11 mouse cellular contexts compared by ENCODE assay signal in genomic region chr17:62863004-62863403, GRCm38 (mm10). TPM values are rescaled to one million over a fixed set of nuclear protein-coding genes. Genes with fewer than 3 reads are reported as not detected.
DNase-seq lines count a peak whose midpoint lies in the region; ATAC-seq and TF ChIP-seq lines count a peak whose summit lies in the region.
"Had no signal": no experiment of that assay in that cellular context is flagged by ENCODE, and none has a peak within 500 bp of the region (broad histone marks: within the 10 kb centered on the region; RNA-seq: fewer than 3 reads in every experiment).

No protein-coding gene starts in this region.

- TF ChIP-seq CTCF in gastrocnemius, adult 2 months (IDR thresholded peaks at IDR 0.05) = no peak

- 0 out of 2 replicates have a peak, but pooled peaks cover 5% of the 10 kb centered on the region for H3K36me3 ChIP-seq in heart, embryonic 10.5 days
- H3K36me3 ChIP-seq in lung, embryonic 15.5 days = no peaks in the 10 kb centered on the region
- no peaks in the 10 kb centered on the region for H3K36me3 ChIP-seq in midbrain, embryonic 11.5 days (ENCODE audit: control insufficient read depth, insufficient read depth, low read length)
- H3K36me3 ChIP-seq in stomach, embryonic 16.5 days (ENCODE audit: control insufficient read depth, insufficient read depth, low read length) = no peaks in the 10 kb centered on the region

- peak overlapping the region; percentile 15; the same call in 1 of the 2 replicates for H3K4me3 ChIP-seq in heart, embryonic 10.5 days
- H3K4me3 ChIP-seq in lung, embryonic 15.5 days = no peak overlapping the region
- no peak overlapping the region for H3K4me3 ChIP-seq in midbrain, embryonic 11.5 days (ENCODE audit: low read depth, low read length)
- H3K4me3 ChIP-seq in stomach, embryonic 16.5 days (replicated peaks; ENCODE audit: low read length) = no peak overlapping the region
- no peak overlapping the region for H3K4me3 ChIP-seq in gastrocnemius, adult 2 months

- H3K9me3 ChIP-seq in heart, embryonic 10.5 days = no peaks in the 10 kb centered on the region
- H3K9me3 ChIP-seq in lung, embryonic 15.5 days = no peaks in the 10 kb centered on the region
- H3K9me3 ChIP-seq in midbrain, embryonic 11.5 days (ENCODE audit: control insufficient read depth, low read length) = no peaks in the 10 kb centered on the region
- H3K9me3 ChIP-seq in stomach, embryonic 16.5 days (replicated peaks; ENCODE audit: control insufficient read depth, low read length) = no peaks in the 10 kb centered on the region; the same call in 1 of the 2 replicates

- peak overlapping the region; percentile 74 for H3K27ac ChIP-seq in heart, embryonic 10.5 days
- peak overlapping the region; percentile 60; the same call in 1 of the 2 replicates for H3K27ac ChIP-seq in lung, embryonic 15.5 days
- H3K27ac ChIP-seq in midbrain, embryonic 11.5 days (ENCODE audit: low read depth, low read length) = 0 out of 2 replicates have a peak overlapping the region, but pooled peaks have one; percentile 31
- peak overlapping the region; percentile 82 for H3K27ac ChIP-seq in stomach, embryonic 16.5 days (ENCODE audit: low read length)
- no peak overlapping the region for H3K27ac ChIP-seq in gastrocnemius, adult 2 months
- H3K27ac ChIP-seq: liver, embryonic 14.5 days had no signal

- H3K4me1 ChIP-seq in heart, embryonic 10.5 days = peaks cover 14% of the 10 kb centered on the region
- H3K4me1 ChIP-seq in lung, embryonic 15.5 days = peaks cover 13% of the 10 kb centered on the region
- peaks cover 22% of the 10 kb centered on the region for H3K4me1 ChIP-seq in midbrain, embryonic 11.5 days (ENCODE audit: control insufficient read depth, insufficient read depth, low read length)
- peaks cover 21% of the 10 kb centered on the region for H3K4me1 ChIP-seq in stomach, embryonic 16.5 days (ENCODE audit: control insufficient read depth, insufficient read depth, low read length)

- peak overlapping the region; percentile 38; the same call in 1 of the 2 replicates for H3K4me2 ChIP-seq in lung, embryonic 15.5 days
- H3K4me2 ChIP-seq in midbrain, embryonic 11.5 days = no peak overlapping the region
- peak overlapping the region; percentile 41 for H3K4me2 ChIP-seq in stomach, embryonic 16.5 days (ENCODE audit: low read depth, low read length)

- 65% methylated on average over 3 of the region's 3 CpGs for WGBS in heart, embryonic 10.5 days
- WGBS in lung, embryonic 15.5 days = 64% methylated on average over 3 of the region's 3 CpGs
- whole genome bisulfite sequencing in midbrain, embryonic 11.5 days = 30% methylated on average over 3 of the region's 3 CpGs
- 44% methylated on average over 3 of the region's 3 CpGs for WGBS in stomach, embryonic 16.5 days

- no peaks in the 10 kb centered on the region for H3K27me3 ChIP-seq in heart, embryonic 10.5 days (ENCODE audit: insufficient read depth, poor library complexity, severe bottlenecking)
- H3K27me3 ChIP-seq in lung, embryonic 15.5 days = no peaks in the 10 kb centered on the region
- H3K27me3 ChIP-seq in midbrain, embryonic 11.5 days (ENCODE audit: control insufficient read depth, insufficient read depth, low read length) = no peaks in the 10 kb centered on the region
- no peaks in the 10 kb centered on the region for H3K27me3 ChIP-seq in stomach, embryonic 16.5 days (ENCODE audit: control insufficient read depth, insufficient read depth, low read length)

- no peak for ATAC-seq in lung, embryonic 15.5 days (ENCODE audit: borderline replicate concordance, extremely low read depth, low FRiP score, low TSS enrichment)
- 0 out of 2 replicates have a peak, but pooled peaks have one; percentile 36 for ATAC-seq in midbrain, embryonic 11.5 days (ENCODE audit: low FRiP score)
- ATAC-seq in stomach, embryonic 16.5 days (ENCODE audit: insufficient read depth, low FRiP score) = no peak

- no peak overlapping the region for H3K9ac ChIP-seq in lung, embryonic 15.5 days
- H3K9ac ChIP-seq in midbrain, embryonic 11.5 days (ENCODE audit: low read length) = no peak overlapping the region
- no peak overlapping the region for H3K9ac ChIP-seq in stomach, embryonic 16.5 days (ENCODE audit: low read length)
- H3K9ac ChIP-seq: liver, embryonic 14.5 days had no signal

- intact Hi-C loops in gastrocnemius, adult 2 months (cut with DNase I) = no loop called here

- no peak for DNase-seq in heart, embryonic 10.5 days (ENCODE audit: low spot score)
- no peak for DNase-seq in heart, adult 8-10 months (ENCODE audit: low spot score)
- DNase-seq in lung, adult 18-20 months = no peak
- peak; percentile 91 for DNase-seq in midbrain, embryonic 11.5 days (ENCODE audit: low spot score, missing footprints)
- no peak for DNase-seq in gastrocnemius, adult 2 months
- no peak for DNase-seq in MN1 (ENCODE audit: low spot score)
- DNase-seq: adrenal gland, adult 2 months; kidney, adult 2 months had no signal

RNA-seq across cellular contexts. Expression of gene Efna5, which starts 18.1 kb away (rescaled TPM):
- 19.1 and 32.2 TPM in 2 replicates for polyA plus RNA-seq in heart, embryonic 10.5 days (2016; fragmentation: Nextera tagmentation; extraction: Ambion mirVana)
- total RNA-seq in heart, adult 8-10 months (2022) = 10 to 100 TPM; 17.4 to 20.1 (median 19.1) TPM
- 12.6 and 13.3 TPM in 2 replicates for polyA plus RNA-seq in lung, embryonic 15.5 days (2015; fragmentation: Nextera tagmentation; extraction: Ambion mirVana)
- 72.5 and 80.5 TPM in 2 replicates for polyA plus RNA-seq in midbrain, embryonic 11.5 days (2014; fragmentation: Nextera tagmentation; extraction: Ambion mirVana)
- polyA plus RNA-seq in stomach, embryonic 16.5 days (2015; fragmentation: Nextera tagmentation; extraction: Ambion mirVana) = 36.9 and 38.8 TPM in 2 replicates
- under 1 TPM; 0.13 to 0.86 TPM for total RNA-seq in gastrocnemius, adult 2 months (2021)
